Mouse (Mus musculus): ENCODE measurements around the gene Kif9.

Gene Kif9

GRCm38 (mm10) chr9:110476124-110477091 is at the start of gene Kif9, which contains the start of gene Klhl18:
Kif9 (plus strand) TSS chr9:110476958.
Klhl18 (minus strand) TSS chr9:110476694.
- peak; percentile 97 for DNase-seq (ENCODE audit: extremely low spot score)

- no peak for DNase-seq (ENCODE audit: extremely low spot score)
These were observed 45.5 kb upstream of the Kif9 start for GRCm38 (mm10) chr9:110431241-110431640.

DNA sequence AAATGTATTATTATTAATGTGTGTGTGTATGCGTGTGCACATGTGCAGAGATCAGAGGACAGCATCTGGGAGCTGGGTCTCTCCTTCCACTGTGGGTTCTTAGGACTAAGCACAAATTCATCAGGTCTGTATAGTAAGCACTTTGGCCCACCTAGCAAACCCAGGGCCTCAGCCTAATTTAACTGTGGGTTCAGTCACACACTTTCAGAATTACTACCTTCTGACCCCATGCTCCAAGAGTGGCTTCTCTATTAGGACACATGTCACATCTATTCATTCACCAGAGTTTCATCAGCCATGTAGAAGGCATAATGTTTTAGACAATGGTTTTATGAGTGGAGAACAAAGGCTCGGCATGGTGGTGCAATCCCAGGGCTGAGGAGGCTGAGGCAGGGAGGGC is 43.7 kb upstream of the Kif9 start:
- no peak for DNase-seq (ENCODE audit: extremely low spot score)

DNA sequence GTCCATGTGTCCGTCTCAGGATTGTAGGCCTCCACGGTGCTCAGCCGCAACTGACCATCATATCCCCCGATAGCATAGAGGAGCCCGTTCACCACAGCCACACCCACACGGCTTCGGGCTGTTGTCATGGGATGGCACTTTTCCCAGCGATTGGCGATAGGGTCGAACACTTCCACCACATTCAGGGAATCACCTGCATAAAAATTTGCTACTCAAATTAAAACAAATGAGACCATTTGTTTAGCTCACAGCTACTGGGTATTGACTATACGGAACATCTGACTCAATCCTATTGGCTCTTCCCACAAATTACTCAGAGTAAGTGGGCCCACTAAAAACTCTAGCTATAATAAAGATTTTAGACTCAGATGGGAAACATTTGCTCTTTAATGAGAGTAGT is 40.7 kb upstream of the Kif9 start:
- no peak for DNase-seq (ENCODE audit: extremely low spot score)

DNA sequence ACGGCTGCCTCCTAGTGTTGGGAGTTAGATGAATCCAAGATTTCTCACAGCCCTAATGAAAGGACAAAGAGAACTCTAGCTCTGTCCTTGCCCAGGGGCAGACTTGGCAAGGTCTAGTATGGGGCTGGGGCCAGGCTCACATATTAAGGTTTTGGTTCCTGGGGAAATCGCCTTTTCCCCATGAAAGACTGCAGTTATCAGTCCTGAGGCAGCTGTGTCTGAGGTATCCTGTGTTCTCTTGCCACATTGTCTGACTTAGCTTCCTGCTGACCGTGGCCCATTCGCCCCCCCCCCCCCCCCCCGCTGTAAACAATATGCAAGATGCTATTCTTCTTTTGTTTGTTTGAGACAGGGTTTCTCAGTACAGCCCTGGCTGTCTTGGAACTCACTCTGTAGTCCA is 36.7 kb upstream of the Kif9 start:
- DNase-seq (ENCODE audit: extremely low spot score) = no peak

DNA sequence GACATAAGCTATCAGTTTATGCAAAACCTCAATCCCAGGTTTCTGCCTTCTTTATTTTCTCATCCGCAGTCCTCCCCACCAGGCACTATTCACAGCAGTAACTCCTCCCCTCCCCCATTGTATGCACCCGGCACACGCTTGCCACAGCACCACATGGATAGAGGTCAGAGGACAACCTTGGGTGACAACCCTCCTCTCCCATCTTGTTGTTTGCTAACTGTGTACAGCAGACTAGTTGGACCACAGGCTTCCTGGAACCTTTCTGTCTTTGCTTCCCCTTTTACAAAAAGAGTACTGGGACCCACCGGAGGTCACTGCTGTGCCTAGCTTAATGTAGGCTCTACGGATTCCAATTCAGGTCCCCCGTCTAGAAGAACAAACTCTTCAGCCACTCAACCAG is 36.2 kb upstream of the Kif9 start:
- DNase-seq (ENCODE audit: extremely low spot score) = no peak

DNA sequence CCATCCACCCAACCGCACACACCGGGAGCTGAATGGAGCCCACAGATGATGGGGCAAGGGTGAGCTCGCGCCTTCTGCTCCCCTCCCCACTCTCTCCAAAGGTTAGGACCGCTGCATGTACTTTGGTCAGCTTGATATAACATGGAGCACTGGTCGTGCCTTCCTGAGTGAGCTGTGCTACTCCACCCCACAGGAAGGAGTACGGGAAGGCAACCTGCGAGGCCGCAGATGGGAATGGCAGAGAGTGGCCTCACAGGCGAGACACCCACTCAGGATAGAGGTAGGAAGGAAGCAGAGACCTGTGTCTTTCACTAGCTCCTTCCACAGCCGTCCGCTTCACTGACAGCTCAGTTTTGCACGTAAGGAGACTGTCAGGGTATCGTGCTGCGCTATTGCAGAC is 28.4 kb upstream of the Kif9 start:
- no peak for DNase-seq (ENCODE audit: extremely low spot score)

DNA sequence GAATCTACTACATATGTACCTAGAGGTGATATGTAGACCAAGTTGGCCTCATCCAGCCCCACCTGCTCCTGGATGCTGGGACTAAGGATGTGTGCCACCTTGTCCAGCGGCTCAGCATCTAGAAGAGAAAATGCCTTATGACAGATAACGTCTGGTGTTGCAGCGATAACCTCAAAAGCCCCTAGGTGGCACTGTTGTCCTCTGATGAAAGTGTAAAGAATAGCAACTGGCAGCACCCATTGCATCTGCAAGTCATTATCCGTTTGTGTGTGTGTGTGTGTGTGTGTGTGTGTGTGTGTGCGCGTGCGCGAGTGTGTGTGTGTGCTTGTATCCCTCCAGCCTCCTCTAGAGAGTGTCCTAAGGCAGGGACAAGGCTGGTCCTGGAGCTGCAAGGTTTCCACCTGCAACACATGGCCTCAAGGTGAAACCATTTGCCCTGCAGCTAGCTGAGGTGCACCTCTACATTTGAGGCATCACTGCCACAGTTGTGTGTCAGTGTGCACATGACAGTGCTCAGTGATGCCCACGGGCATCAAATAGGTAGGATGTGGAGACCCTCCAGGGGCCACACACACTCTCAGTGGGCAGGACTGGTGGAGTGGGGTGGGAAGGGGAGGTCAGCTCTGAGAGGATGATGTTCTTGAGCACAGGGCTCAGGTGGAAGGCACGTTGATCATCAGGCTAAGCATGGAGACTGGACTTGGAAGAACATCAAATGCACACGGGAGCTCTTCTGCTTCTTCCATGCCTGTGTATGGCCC is 27.7 kb upstream of the Kif9 start:
- DNase-seq (ENCODE audit: extremely low spot score) = peak; percentile 81

DNA sequence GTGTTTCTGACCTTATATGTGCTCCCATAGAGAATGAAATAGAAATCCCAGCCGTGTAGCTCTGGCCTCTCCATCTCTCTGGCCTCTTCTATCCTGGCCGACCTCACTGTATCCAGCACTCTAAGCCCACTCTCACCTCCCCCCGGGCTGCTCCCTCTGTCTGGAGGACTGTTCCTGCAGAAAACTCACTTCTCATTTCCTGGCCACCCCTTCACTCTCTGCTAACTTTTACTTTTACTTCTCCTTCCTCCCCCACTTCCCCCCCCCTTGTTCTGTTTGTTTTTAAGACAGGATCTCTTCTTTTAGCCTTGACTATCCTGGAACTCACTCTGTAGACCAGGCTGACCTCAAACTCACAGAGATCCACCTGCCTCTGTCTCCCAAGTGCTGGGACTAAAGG is 24.2 kb upstream of the Kif9 start:
- DNase-seq (ENCODE audit: extremely low spot score) = no peak

- DNase-seq (ENCODE audit: extremely low spot score) = no peak
These were observed 18.8 kb upstream of the Kif9 start for GRCm38 (mm10) chr9:110457926-110458325.

DNA sequence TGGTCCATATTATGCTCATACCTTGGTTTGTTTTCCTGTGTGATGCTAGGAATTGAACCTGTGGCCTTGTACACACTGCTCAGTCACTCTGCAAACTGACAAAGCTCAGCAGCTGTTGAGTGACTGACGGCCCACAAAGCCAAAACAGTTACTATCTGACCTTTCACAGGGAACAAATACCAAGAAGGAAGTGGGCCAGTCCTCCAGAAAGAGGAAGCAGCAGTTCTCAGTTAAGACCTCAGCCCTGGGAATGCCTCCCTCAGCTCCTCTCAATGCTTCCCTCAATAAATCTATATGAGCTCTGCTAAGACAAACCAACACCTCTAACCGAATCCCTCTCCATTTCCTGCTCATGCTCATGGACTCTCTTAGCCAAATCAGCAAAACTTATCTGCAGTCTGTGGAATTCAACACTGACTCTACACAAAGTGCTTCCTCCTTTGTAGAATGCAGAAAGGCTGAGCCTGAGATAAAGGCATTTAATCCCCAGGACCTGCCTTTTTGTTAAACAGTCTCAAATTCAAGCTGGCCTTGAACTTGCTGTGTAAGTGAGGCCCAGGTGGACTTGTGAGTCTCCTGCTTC is 17.5 kb upstream of the Kif9 start:
- no peak for DNase-seq (ENCODE audit: extremely low spot score)

- DNase-seq (ENCODE audit: extremely low spot score) = no peak
These were observed 15.6 kb upstream of the Kif9 start for GRCm38 (mm10) chr9:110460884-110461815.

- DNase-seq (ENCODE audit: extremely low spot score) = no peak
These were observed 14.4 kb upstream of the Kif9 start for GRCm38 (mm10) chr9:110462321-110462720.

DNA sequence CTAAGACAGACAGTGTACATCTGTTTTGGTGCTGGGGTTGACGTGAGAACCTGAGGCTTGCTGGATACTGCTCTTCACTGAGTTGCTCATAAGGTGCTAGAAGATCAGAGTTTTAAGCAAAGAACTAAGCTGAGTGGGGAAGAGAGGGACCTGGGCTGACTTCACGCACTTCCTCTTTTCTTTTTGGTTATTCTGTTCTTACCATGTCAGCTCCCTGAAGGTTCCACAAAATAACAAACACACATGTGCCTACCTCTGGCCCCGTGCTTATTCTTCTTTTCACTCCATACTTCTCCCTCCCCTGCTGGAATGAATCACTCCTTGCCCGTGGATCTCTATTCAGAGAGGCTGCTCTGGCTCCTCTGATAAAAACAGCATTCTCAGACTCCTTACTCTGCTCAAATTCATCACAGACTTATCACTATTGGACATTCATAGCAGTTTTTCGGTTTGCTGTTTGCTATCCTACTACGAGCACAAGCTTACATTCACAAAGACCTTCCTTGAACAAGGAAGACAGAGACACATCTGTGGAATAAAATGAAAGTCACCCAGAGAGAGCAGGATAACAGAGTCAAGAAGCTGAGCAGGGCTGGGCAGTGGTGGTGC is 12.7 kb upstream of the Kif9 start:
- no peak for DNase-seq (ENCODE audit: extremely low spot score)

DNA sequence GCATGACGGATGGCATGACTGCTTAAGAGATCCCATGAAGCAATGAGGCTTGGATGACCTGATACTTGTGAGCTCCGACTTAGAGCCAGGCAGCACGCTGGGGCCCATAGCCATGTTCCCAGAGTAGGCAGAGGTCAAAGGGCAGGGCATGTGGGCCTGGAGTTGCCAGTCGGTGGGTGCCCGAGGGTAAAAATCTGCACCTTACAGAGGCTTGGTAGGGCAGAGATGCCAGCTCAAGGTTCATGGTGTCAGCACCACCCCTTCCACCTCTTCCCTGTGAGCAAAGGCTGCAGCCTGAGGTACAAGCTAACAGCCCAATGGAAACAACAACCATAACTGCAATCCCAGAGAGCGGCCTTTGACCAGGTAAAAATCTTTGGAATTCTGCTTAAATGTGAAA is 11.4 kb upstream of the Kif9 start:
- no peak for DNase-seq (ENCODE audit: extremely low spot score)

GRCm38 (mm10) chr9:110466179-110466578 is 10.6 kb upstream of the Kif9 start:
- no peak for DNase-seq (ENCODE audit: extremely low spot score)

DNA sequence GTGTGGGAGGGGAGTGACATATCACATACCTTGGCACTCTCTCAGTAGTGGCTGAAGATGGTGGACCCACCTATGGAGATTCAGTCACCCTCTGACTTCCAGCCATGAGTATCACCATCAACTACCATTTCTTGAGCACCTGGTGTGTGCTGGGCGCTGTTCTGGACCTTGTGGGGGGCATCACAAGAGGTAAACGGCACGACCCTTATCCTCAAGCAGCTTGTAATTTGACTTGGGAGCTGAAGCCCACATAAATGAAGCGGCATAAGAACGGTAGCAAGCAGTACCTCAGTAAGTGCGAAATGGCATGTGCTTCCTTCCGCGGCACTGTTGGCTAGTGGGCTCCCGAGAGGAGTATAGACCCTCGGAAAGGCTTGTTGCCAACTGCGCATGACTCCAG is 1.2 kb downstream of the Kif9 start:
- DNase-seq (ENCODE audit: extremely low spot score) = no peak

DNA sequence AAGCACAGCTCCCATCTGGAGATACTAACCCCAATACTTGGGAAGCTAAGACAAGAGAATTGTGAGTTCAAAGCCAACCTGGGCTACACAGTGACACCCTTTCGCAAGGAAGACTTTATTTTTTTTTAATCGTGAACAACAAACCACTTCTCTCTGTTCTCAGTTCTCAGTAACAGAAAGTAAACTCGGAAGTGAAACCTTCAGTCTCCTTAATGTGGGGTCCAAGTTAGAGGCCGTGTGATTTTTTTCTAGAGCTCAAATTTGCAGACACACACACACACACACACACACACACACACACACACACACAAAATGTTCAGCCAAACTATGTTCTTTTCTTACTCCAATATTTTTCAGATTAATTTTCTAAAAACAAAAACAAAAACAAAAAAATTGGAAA is 1.9 kb downstream of the Kif9 start:
- no peak for DNase-seq (ENCODE audit: extremely low spot score)

GRCm38 (mm10) chr9:110488841-110489240 is 12.1 kb downstream of the Kif9 start:
- DNase-seq (ENCODE audit: extremely low spot score) = no peak

- no peak for DNase-seq (ENCODE audit: extremely low spot score)
These were observed 14.2 kb downstream of the Kif9 start for GRCm38 (mm10) chr9:110490913-110491312.

DNA sequence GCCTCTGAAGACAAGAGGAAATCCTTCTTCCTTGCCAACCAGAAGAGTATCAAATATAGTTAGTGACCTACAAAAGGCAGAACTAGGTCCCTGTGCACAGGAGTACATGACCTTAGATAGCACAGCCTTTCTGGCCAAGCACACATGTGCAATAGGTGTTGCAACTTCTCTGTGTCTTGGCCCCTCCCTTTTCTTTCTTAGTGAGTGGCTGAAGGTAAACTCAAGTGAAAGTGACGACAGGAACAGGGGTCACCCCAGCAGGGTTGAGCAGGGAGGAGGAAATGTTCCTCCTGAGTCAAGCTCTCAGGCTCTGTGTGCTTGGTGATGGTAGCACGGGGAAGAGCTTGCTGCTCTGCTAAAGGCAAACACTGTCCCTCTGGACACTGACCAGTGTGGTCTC is 49.0 kb downstream of the Kif9 start:
- DNase-seq (ENCODE audit: extremely low spot score) = no peak

Data from embryo, embryonic 9.5 days (tissue).